Mouse (Mus musculus) C2C12 (cell line): ENCODE measurements at regions not wholly inside any gene's neighbourhood (a gene's known extent, or its start where the extent isn't known, plus 50 kb on each side); places are given as distances from the start of the nearest gene placed in this dataset.

Experiments used
- H3K27me3 ChIP-seq: one replicate; pipeline ENCODE4 v1.6.1; 2011; ENCODE audit not compliant: control insufficient read depth, insufficient read depth, insufficient read length
- H3K36me3 ChIP-seq: one replicate; pipeline ENCODE4 v1.6.1; 2011; ENCODE audit not compliant: control insufficient read depth, insufficient read depth
- H3K4me3 ChIP-seq: one replicate; pipeline ENCODE4 v1.5.1; 2011; ENCODE audit warnings: mild to moderate bottlenecking, control low read depth; ENCODE audit not compliant: poor library complexity, insufficient read depth, severe bottlenecking
- H3K79me2 ChIP-seq: one replicate; pipeline ENCODE4 v1.6.1; 2011; ENCODE audit not compliant: control insufficient read depth, insufficient read depth
- H3K79me3 ChIP-seq: one replicate; pipeline ENCODE4 v1.6.1; 2011; ENCODE audit warnings: low read depth, control low read depth
- H3ac ChIP-seq: one replicate; pipeline ENCODE3; 2011; ENCODE audit warnings: low read depth; ENCODE audit not compliant: control insufficient read depth, insufficient read length
- CEBPB ChIP-seq: IDR thresholded peaks from one replicate; pipeline ENCODE4 v1.6.1; 2011; ENCODE audit warnings: low read depth, mild to moderate bottlenecking, control low read depth, moderate library complexity
- CTCF ChIP-seq: IDR thresholded peaks from one replicate; pipeline ENCODE4 v1.5.1; 2011; ENCODE audit not compliant: control insufficient read depth, insufficient read depth, insufficient read length
- FOSL1 ChIP-seq: IDR thresholded peaks from one replicate; pipeline ENCODE4 v1.8.0; 2011; ENCODE audit warnings: mild to moderate bottlenecking, low read length; ENCODE audit not compliant: poor library complexity, insufficient read depth, severe bottlenecking
- MAX ChIP-seq: IDR thresholded peaks from one replicate; pipeline ENCODE4 v1.6.1; 2011; ENCODE audit warnings: mild to moderate bottlenecking, control low read depth
- MYOD1 ChIP-seq: IDR thresholded peaks from one replicate; pipeline ENCODE4 v1.6.1; 2011; ENCODE audit warnings: low read depth; ENCODE audit not compliant: control insufficient read depth, insufficient read length
- MYOG ChIP-seq: IDR thresholded peaks from one replicate; pipeline ENCODE4 v1.6.1; 2011; ENCODE audit not compliant: control insufficient read depth, insufficient read length; ENCODE audit errors: extremely low read depth
- USF1 ChIP-seq: IDR thresholded peaks from one replicate; pipeline ENCODE4 v1.6.1; 2011; ENCODE audit warnings: low read depth, mild to moderate bottlenecking, control low read depth, moderate library complexity

- Histone ChIP-seq H3K4me3 (no peak overlapping the region), H3K79me2 (no peaks in the 10 kb centered on the region), H3ac (no peak overlapping the region), H3K27me3 (peaks cover 8% of the 10 kb centered on the region), H3K36me3 (no peaks in the 10 kb centered on the region), H3K79me3 (no peaks in the 10 kb centered on the region)
- no peak for TF ChIP-seq MYOD1
- TF ChIP-seq CEBPB = no peak
- no peak for TF ChIP-seq MYOG
- TF ChIP-seq USF1 = no peak
- no peak for TF ChIP-seq CTCF
- TF ChIP-seq FOSL1 = no peak
- no peak for TF ChIP-seq MAX
Observed at GRCm38 (mm10) chr12:117404157-117404752, 112.0 kb upstream of the Rapgef5 start.

- Histone ChIP-seq H3ac (no peak overlapping the region), H3K36me3 (no peaks in the 10 kb centered on the region), H3K4me3 (no peak overlapping the region), H3K79me2 (no peaks in the 10 kb centered on the region), H3K79me3 (no peaks in the 10 kb centered on the region), H3K27me3 (peaks cover 5% of the 10 kb centered on the region)
- TF ChIP-seq CTCF = no peak
- no peak for TF ChIP-seq USF1
- TF ChIP-seq MYOG = no peak
- TF ChIP-seq MYOD1 = no peak
- TF ChIP-seq MAX = no peak
- no peak for TF ChIP-seq CEBPB
- TF ChIP-seq FOSL1 = no peak
Observed at GRCm38 (mm10) chr12:117406832-117407231, 109.4 kb upstream of the Rapgef5 start.

GRCm38 (mm10) chr12:117410604-117411003 lies 105.7 kb upstream of the Rapgef5 start:
- TF ChIP-seq MYOG (no peak), MAX (no peak), CEBPB (no peak), FOSL1 (no peak), CTCF (no peak), MYOD1 (no peak), USF1 (no peak)
- no peaks in the 10 kb centered on the region for H3K79me2 ChIP-seq
- H3K79me3 ChIP-seq = no peaks in the 10 kb centered on the region
- H3ac ChIP-seq = no peak overlapping the region
- peaks cover 4% of the 10 kb centered on the region for H3K27me3 ChIP-seq
- no peaks in the 10 kb centered on the region for H3K36me3 ChIP-seq
- no peak overlapping the region for H3K4me3 ChIP-seq

- Histone ChIP-seq H3ac (no peak overlapping the region), H3K36me3 (no peaks in the 10 kb centered on the region), H3K79me2 (no peaks in the 10 kb centered on the region), H3K27me3 (peaks cover 4% of the 10 kb centered on the region), H3K4me3 (no peak overlapping the region), H3K79me3 (no peaks in the 10 kb centered on the region)
- no peak for TF ChIP-seq MYOG
- TF ChIP-seq CTCF = no peak
- no peak for TF ChIP-seq MAX
- TF ChIP-seq FOSL1 = no peak
- no peak for TF ChIP-seq CEBPB
Observed at GRCm38 (mm10) chr12:117412257-117412656, 104.0 kb upstream of the Rapgef5 start.

GRCm38 (mm10) chr12:117412779-117413505 lies 103.3 kb upstream of the Rapgef5 start:
- TF ChIP-seq CTCF = no peak
- TF ChIP-seq MAX = no peak
- TF ChIP-seq USF1 = no peak
- no peak for TF ChIP-seq MYOG
- TF ChIP-seq CEBPB = no peak
- no peak for TF ChIP-seq MYOD1
- no peak for TF ChIP-seq FOSL1
- no peaks in the 10 kb centered on the region for H3K79me3 ChIP-seq
- H3ac ChIP-seq = no peak overlapping the region
- peaks cover 4% of the 10 kb centered on the region for H3K27me3 ChIP-seq
- H3K36me3 ChIP-seq = no peaks in the 10 kb centered on the region
- no peak overlapping the region for H3K4me3 ChIP-seq
- no peaks in the 10 kb centered on the region for H3K79me2 ChIP-seq

GRCm38 (mm10) chr12:117414020-117414419 lies 102.3 kb upstream of the Rapgef5 start:
- Histone ChIP-seq H3K4me3 (no peak overlapping the region), H3K27me3 (no peaks in the 10 kb centered on the region), H3K36me3 (no peaks in the 10 kb centered on the region), H3ac (no peak overlapping the region), H3K79me2 (no peaks in the 10 kb centered on the region), H3K79me3 (no peaks in the 10 kb centered on the region)
- TF ChIP-seq CTCF = no peak
- no peak for TF ChIP-seq FOSL1
- no peak for TF ChIP-seq CEBPB
- TF ChIP-seq MYOD1 = no peak
- TF ChIP-seq MAX = no peak
- no peak for TF ChIP-seq USF1
- no peak for TF ChIP-seq MYOG
